Comparison of ENCODE assay signal across 16 mouse cellular contexts in the genomic region with DNA sequence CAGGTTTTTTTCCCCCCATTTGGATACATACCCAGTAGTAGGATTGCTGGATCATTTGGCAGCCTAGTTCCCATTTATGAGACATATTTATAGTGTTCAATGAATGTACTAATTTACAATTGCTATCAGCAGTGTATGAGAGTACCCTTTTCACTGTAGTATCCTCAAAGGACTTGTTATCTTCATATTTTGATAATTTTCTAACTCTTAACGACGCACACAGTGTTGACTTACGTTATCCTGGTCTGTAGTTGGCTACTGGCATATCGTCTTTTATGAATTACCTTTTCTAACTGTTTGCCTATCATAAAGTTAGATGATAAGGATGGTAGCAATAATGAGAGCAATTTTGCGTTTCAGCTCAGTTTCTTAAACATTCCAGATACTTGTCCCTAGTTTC.
"Had no signal": no experiment of that assay in that cellular context is flagged by ENCODE, and none has a peak within 500 bp of the region (broad histone marks: within the 10 kb centered on the region; RNA-seq: fewer than 3 reads in every experiment).

No protein-coding gene starts in this region.

- H3K27ac ChIP-seq: neural tube, embryonic 13.5 days; neural tube, embryonic 15.5 days; stomach, embryonic 15.5 days; stomach, postnatal 0 days had no signal

- H3K9me3 ChIP-seq: neural tube, embryonic 13.5 days; neural tube, embryonic 15.5 days; stomach, embryonic 15.5 days had no signal

- H3K4me2 ChIP-seq: neural tube, embryonic 13.5 days; neural tube, embryonic 15.5 days; stomach, embryonic 15.5 days had no signal

- DNase-seq: retina, postnatal 1 day; right cerebral cortex, adult 18-20 months; right cerebral cortex, postnatal 14 days; right cerebral cortex, postnatal 25 days; right cerebral cortex, postnatal 4 days; spleen, adult 18-20 months; thymus, adult 18-20 months; thymus, adult 2 months; thymus, postnatal 14 days; thymus, postnatal 25 days; thymus, postnatal 36 days; thymus, postnatal 4 days had no signal

- H3K27me3 ChIP-seq: neural tube, embryonic 13.5 days; neural tube, embryonic 15.5 days; stomach, embryonic 15.5 days had no signal

- H3K4me3 ChIP-seq: neural tube, embryonic 13.5 days; neural tube, embryonic 15.5 days; stomach, embryonic 15.5 days had no signal

- H3K4me1 ChIP-seq: neural tube, embryonic 13.5 days; neural tube, embryonic 15.5 days; stomach, embryonic 15.5 days had no signal

- H3K36me3 ChIP-seq: neural tube, embryonic 13.5 days; neural tube, embryonic 15.5 days; stomach, embryonic 15.5 days had no signal

- H3K9ac ChIP-seq: neural tube, embryonic 13.5 days; neural tube, embryonic 15.5 days; stomach, embryonic 15.5 days had no signal
